Mouse (Mus musculus) spleen, postnatal 14 days (tissue): ENCODE measurements around the gene Sel1l3.

Experiments
- DNase-seq, 2 experiments: peaks; one replicate each; pipeline ENCODE4 v3.0.0; 2021 to 2022; ENCODE audit warnings: low spot score in 2 of 2

The Sel1l3 gene

GRCm38 (mm10) chr5:53142587-53142986 is 71.1 kb downstream of the Sel1l3 start:
- DNase-seq, result no peak

GRCm38 (mm10) chr5:53140158-53140927 is 73.4 kb downstream of the Sel1l3 start:
- no peak for DNase-seq

- no peak for DNase-seq
Measured at GRCm38 (mm10) chr5:53139566-53139965, 74.2 kb downstream of the Sel1l3 start.

DNA sequence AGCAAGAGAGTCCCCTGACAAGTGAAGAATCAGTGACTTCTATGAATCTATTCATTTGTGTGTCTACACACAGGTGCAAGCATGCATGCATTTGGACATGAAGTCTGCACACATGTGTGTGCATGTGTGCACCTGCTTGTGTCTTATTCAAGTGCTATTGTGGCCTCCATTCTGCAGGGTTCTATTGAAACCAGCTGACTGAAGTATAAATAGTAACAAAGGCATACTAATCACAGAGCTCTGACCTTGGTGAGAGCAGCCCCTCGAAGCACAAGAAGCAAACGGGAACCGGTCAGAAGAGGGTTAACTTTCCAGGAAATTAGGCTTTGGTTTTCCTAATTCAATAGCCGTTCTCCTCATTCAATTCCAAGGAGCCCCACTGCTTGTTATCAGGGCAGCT is 74.6 kb downstream of the Sel1l3 start:
- no peak for DNase-seq

GRCm38 (mm10) chr5:53138025-53138424 is 75.7 kb downstream of the Sel1l3 start:
- no peak for DNase-seq

GRCm38 (mm10) chr5:53135984-53136383 is 77.7 kb downstream of the Sel1l3 start:
- no peak for DNase-seq

GRCm38 (mm10) chr5:53134003-53134402 is 79.7 kb downstream of the Sel1l3 start:
- DNase-seq, result no peak

GRCm38 (mm10) chr5:53124701-53125100 is 89.0 kb downstream of the Sel1l3 start:
- no peak for DNase-seq

- DNase-seq, result no peak
Measured at GRCm38 (mm10) chr5:53123525-53124286, 90.0 kb downstream of the Sel1l3 start.

DNA sequence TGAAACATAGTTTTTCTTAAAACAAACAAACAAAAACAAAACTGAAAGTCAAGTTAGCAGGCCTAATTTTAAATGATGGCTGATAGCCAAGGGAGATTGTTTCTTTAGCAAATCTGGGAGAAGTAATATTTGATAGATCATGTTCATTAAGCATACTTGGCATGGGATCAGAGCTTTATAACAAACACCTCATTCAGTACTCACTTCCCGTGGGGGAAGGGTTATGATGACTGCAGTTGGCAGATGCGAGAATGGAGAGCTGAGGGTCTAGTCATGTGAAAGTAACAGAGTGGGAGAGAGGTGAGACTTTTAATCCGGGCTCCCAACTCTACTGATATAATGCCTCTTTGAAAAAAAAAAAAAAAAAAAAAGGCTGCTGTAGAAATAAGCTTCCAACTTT is 94.0 kb downstream of the Sel1l3 start:
- no peak for DNase-seq

- DNase-seq, result no peak
Measured at GRCm38 (mm10) chr5:53118212-53118611, 95.5 kb downstream of the Sel1l3 start.

- DNase-seq, result no peak
Measured at GRCm38 (mm10) chr5:53114616-53115267, 99.0 kb downstream of the Sel1l3 start.

DNA sequence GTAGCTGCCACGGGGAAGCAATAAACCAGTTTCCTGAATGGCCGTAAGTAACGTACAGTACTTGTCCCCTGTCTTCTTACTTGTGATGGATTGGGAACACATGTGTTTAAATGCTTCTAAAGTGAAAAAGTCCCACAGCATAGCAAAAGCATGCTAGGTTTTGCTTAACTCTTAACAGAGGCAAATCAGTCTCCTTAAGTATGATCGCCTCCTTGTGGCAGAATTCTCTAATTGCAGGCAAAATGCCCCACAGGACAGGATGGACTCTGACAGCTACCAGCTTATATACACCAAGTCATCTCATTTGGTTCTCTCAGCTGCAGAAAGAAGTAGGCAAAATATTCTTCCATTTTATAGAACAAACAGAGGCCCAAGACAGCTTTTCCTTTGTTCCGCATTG is 100.8 kb downstream of the Sel1l3 start:
- no peak for DNase-seq

GRCm38 (mm10) chr5:53111036-53111435 is 102.7 kb downstream of the Sel1l3 start:
- DNase-seq, result no peak

DNA sequence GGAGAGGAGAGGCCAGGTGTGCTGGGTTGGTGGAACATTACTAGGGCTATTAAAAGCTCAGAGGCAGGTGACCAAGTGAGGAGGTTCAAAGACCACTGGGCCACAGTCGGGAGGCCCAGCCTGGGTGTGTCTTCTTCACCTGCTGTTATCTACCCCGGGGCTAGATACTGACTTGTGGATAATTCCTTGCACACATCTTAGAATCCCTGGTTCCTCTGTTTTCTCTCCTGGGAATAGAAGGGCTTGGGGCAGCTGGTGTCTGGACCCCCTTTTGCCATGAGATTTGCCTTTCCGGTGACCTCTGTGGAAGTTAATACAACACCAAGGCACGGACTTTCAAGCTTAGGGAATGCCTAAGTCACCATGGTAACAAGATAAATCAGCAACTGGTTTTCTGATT is 103.5 kb downstream of the Sel1l3 start:
- no peak for DNase-seq

- no peak for DNase-seq
Measured at GRCm38 (mm10) chr5:53108668-53109067, 105.1 kb downstream of the Sel1l3 start.

- DNase-seq, result no peak
Measured at GRCm38 (mm10) chr5:53108026-53108425, 105.7 kb downstream of the Sel1l3 start.

DNA sequence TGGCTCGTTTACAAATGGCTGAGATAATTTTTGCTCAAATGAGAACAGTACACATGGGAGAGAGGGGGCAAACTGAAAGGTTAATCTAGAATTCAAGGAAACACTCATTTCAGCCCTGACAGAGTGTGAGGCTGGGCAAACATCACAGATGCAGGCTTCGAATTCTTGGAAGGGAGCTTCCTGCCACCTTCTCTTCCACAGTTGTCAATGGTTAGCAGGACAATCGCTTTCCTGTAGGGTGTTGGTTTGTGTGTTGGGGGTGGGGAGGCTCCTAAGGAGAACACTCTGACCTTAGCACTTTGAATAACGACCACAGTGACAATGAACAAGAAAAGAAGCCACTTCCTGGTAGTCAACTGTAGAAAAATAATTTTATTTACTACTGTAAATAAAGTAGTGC is 107.0 kb downstream of the Sel1l3 start:
- no peak for DNase-seq

GRCm38 (mm10) chr5:53106125-53106524 is 107.6 kb downstream of the Sel1l3 start:
- no peak for DNase-seq

DNA sequence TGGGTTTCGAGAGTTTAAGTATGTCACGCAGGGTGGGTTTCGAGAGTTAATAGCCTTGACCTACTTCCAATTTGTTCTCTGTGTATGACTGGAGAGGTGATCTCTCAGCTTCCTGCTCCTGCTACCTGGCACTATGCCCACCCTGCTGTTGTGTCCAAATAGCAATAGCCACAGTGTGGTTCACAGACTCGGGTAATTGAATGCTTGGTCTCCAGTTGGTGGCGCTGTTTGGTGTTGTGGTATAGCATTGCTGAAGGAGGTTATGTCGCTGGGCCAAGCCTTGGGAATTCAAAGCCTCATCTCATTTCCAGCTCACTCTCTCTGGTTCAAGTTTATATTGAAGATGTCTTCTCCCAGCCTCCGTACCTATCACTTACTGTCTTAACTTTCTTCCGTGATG is 108.0 kb downstream of the Sel1l3 start:
- DNase-seq, result no peak

DNA sequence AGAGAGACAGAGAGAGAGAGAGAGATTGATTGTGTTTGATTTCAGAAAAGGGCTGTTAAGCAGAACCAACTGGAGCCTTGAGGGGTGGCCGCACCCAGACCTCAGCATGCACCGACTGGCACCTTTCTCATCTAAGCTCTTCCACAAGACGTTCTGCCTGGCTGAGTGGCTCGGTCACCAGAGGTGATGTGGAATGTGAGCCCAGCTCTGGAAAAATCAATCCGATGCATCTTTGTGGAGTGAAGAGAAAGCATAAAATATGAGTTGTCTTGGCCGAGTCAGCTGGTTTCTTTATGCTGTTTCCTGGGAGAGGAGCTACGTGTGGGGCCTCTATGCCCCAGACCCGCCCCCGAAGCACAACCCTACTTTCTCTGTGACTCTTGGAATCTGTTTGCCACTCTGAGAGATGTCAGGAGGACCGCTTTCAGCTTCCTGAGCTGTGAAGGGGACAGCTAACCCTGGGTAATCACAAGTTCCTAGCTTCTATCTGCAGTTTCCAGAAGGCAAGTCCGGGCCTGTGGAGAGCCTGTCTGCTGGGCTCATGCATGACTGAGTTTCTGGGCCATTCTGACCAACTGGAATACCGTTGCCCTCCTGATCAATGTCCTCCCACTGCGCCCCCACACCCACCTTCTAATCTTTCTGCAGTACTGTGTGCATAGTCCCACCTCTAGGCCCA is 109.4 kb downstream of the Sel1l3 start:
- DNase-seq, result no peak

DNA sequence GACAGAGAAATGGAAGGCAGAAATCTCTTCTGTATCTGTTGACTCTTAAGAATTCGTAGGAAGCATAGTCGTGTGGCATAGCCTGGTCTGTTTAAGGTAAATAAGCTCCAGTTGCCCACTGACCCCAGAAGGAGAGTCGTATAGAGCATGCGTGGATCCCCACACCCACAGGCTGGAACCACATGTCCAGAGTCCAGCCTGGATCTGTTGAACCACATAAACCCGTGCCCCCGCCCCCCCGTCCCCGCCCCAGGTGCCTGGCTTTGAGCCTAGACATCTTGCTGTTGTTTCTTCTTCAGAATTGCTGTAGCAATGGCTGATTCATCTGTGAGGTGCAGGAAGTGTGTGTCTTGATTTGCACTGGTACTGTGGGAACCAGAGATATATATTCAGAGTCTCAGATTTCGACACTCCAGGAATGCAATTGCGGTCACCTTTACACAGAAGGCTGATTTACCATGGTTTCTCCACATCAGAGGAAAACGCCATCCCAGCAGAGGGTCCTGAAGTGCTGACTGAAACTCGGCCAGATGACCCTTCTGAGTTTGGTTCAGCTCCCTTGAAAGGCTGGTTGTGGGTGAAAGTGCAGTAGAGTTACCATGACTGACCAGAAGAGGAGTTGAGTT is 111.8 kb downstream of the Sel1l3 start:
- DNase-seq, result no peak
